Mouse (Mus musculus): ENCODE data around the gene Hif1an. TPM values are rescaled to one million over a fixed set of nuclear protein-coding genes. Genes with fewer than 3 reads are reported as not detected.
A peak's percentile ranks its signal among the peaks of the same experiment; 100 is the strongest.

Hif1an gene
- polyA plus RNA-seq (2012; rRNA removed), result 5.7 and 6.6 TPM in 2 replicates
- 6.5 and 7.2 TPM in 2 replicates for polyA plus RNA-seq (2014; fragmentation: Nextera tagmentation; extraction: Ambion mirVana)

GRCm38 (mm10) chr19:44562652-44563206, at the start of gene Hif1an:
TSS of gene Hif1an (plus strand) at chr19:44562850.
- peaks cover 5 to 10% of the 10 kb centered on the region in 2 experiments; a peak in 3 of 4 replicates for H3K4me1 ChIP-seq (replicated peaks; ENCODE audit: control insufficient read depth in 2 of 2, insufficient read depth in 2 of 2, low read length in 1 of 2)
- H3K4me3 ChIP-seq (ENCODE audit: insufficient read depth in 1 of 2, low read depth in 2 of 2, low read length in 2 of 2), result peak within 1 kb of the TSS; percentile 54 to 98
- DNase-seq (ENCODE audit: low read depth in 3 of 3, low spot score in 3 of 3), result peak; percentile 93 to 95 (median 93)
- peak within 1 kb of the TSS; percentile 27 for H3K9ac ChIP-seq (replicated peaks)
- peak within 1 kb of the TSS; percentile 5; the same call in 1 of the 2 replicates for H3K27ac ChIP-seq
- H3K36me3 ChIP-seq (replicated peaks; ENCODE audit: control insufficient read depth, insufficient read depth, low read depth), result peaks cover 14% of the 10 kb centered on the region
- peak; percentile 99 for ATAC-seq (ENCODE audit: insufficient read depth)
- no peaks in the 10 kb centered on the region for H3K9me3 ChIP-seq (ENCODE audit: control insufficient read depth, low read length)
- peak within 1 kb of the TSS; percentile 85 for H3K4me2 ChIP-seq (ENCODE audit: low read depth)
- WGBS (ENCODE audit: insufficient replicate concordance), result under 1% methylated on average over 33 of the region's 33 CpGs
- peak; percentile 98 for TF ChIP-seq CTCF (IDR thresholded peaks at IDR 0.05; ENCODE audit: low read depth)
- no peak; the same call in 1 of the 2 replicates for TF ChIP-seq EP300 (IDR thresholded peaks at IDR 0.05; ENCODE audit: low read depth)
- no peaks in the 10 kb centered on the region for H3K27me3 ChIP-seq (ENCODE audit: control insufficient read depth, insufficient read depth, low read length)

GRCm38 (mm10) chr19:44513054-44513833, 49.4 kb upstream of the Hif1an start:
- Histone ChIP-seq H3K4me3 (ENCODE audit: insufficient read depth in 1 of 2, low read depth in 2 of 2, low read length in 2 of 2) (no peak overlapping the region), H3K27ac (no peak overlapping the region), H3K9ac (replicated peaks) (no peak overlapping the region), H3K4me2 (ENCODE audit: low read depth) (no peak overlapping the region), H3K27me3 (ENCODE audit: control insufficient read depth, insufficient read depth, low read length) (peaks cover 62% of the 10 kb centered on the region), H3K9me3 (ENCODE audit: control insufficient read depth, low read length) (no peaks in the 10 kb centered on the region), H3K36me3 (replicated peaks; ENCODE audit: control insufficient read depth, insufficient read depth, low read depth) (no peaks in the 10 kb centered on the region), H3K4me1 (replicated peaks; ENCODE audit: control insufficient read depth in 2 of 2, insufficient read depth in 2 of 2, low read length in 1 of 2) (no peaks in the 10 kb centered on the region)
- no peak for DNase-seq (ENCODE audit: low read depth in 3 of 3, low spot score in 3 of 3)
- TF ChIP-seq EP300 (IDR thresholded peaks at IDR 0.05; ENCODE audit: low read depth), result no peak
- no peak for TF ChIP-seq CTCF (IDR thresholded peaks at IDR 0.05; ENCODE audit: low read depth)
- ATAC-seq (ENCODE audit: insufficient read depth), result no peak
- 25% methylated on average over 11 of the region's 11 CpGs for WGBS (ENCODE audit: insufficient replicate concordance)

DNA sequence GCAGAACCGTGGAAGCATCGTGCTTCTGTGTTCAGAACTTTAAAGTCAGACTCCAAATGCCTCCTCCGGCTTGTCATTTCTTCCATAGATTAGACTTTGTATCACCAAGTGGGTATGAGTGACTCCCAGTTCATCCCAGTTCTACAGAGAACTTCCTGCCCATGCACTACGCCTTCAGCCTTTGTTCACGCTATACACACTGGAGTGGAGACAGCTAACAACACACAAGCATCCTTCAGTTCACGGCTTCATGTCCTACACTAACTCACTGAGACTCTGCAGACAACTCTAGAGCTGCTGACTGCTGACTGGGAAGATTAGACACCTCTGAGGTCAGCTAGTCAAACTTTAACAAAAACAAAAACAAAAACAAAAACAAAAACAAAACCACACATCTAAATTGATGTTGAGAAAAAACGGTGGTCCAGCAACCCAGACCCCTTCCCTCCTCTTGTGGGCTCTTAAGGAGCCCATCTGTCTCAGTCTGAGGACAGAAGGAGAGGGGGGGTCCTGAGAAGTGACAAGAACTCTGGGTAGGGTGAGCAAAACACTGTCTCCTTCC, 48.6 kb upstream of the Hif1an start:
- no peak for ATAC-seq (ENCODE audit: insufficient read depth)
- H3K27me3 ChIP-seq (ENCODE audit: control insufficient read depth, insufficient read depth, low read length), result peaks cover 58% of the 10 kb centered on the region
- WGBS (ENCODE audit: insufficient replicate concordance), result 19% methylated on average over 7 of the region's 7 CpGs
- H3K27ac ChIP-seq, result no peak overlapping the region
- no peak for DNase-seq (ENCODE audit: low read depth in 3 of 3, low spot score in 3 of 3)
- no peaks in the 10 kb centered on the region for H3K9me3 ChIP-seq (ENCODE audit: control insufficient read depth, low read length)
- no peaks in the 10 kb centered on the region for H3K36me3 ChIP-seq (replicated peaks; ENCODE audit: control insufficient read depth, insufficient read depth, low read depth)
- no peaks in the 10 kb centered on the region for H3K4me1 ChIP-seq (replicated peaks; ENCODE audit: control insufficient read depth in 2 of 2, insufficient read depth in 2 of 2, low read length in 1 of 2)
- no peak overlapping the region for H3K9ac ChIP-seq (replicated peaks)
- H3K4me3 ChIP-seq (ENCODE audit: insufficient read depth in 1 of 2, low read depth in 2 of 2, low read length in 2 of 2), result no peak overlapping the region
- TF ChIP-seq EP300 (IDR thresholded peaks at IDR 0.05; ENCODE audit: low read depth) (no peak), CTCF (IDR thresholded peaks at IDR 0.05; ENCODE audit: low read depth) (no peak)
- H3K4me2 ChIP-seq (ENCODE audit: low read depth), result no peak overlapping the region

DNA sequence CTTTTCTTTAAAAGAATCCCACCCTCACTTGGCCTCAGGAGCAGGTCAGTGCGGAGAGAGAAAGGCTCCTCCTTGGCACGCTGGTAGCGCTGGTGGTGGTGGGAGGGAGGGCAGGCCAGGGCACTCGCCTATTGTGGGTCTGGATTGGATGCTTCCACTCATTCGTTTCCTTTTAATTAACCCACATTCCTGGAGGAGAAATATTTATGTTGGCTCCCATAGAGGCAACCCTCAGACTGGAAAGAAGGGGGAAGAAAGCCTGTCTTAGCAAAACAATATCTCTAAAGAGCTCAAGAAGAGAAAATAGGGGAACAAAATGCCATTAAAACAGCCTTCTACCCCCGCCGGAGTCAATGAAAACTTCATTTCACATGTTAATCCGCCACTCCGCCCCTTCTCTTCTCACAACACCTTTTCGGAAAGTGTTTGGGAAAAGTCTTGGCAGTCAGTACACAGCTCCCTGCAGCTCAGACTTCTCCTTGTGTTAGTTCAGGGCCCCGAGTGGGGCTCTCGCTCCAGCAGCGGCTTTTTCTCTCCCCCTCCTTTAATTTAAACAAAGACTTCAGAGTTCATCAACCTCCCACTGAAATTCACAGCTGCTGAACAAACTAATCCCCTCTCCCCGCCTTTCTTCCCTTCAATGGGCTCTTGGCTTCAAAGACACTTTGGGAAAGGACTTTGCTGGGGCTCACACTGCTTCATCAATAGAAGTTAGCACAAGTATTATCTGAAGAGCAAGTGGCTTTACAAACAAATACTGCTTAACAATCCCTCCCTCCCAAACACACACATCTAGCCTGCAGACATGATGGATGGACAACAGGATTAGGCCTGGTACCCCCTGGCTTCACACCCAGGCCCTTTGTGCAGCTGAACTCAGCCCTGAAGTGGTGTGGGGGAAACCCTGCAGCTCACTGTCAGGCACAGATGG, 47.9 kb upstream of the Hif1an start:
- peaks cover 52% of the 10 kb centered on the region for H3K27me3 ChIP-seq (ENCODE audit: control insufficient read depth, insufficient read depth, low read length)
- H3K9me3 ChIP-seq (ENCODE audit: control insufficient read depth, low read length), result no peaks in the 10 kb centered on the region
- no peak overlapping the region for H3K9ac ChIP-seq (replicated peaks)
- DNase-seq (ENCODE audit: low read depth in 3 of 3, low spot score in 3 of 3), result no peak
- H3K4me2 ChIP-seq (ENCODE audit: low read depth), result no peak overlapping the region
- no peaks in the 10 kb centered on the region for H3K36me3 ChIP-seq (replicated peaks; ENCODE audit: control insufficient read depth, insufficient read depth, low read depth)
- WGBS (ENCODE audit: insufficient replicate concordance), result 23% methylated on average over 14 of the region's 14 CpGs
- H3K4me3 ChIP-seq (ENCODE audit: insufficient read depth in 1 of 2, low read depth in 2 of 2, low read length in 2 of 2), result no peak overlapping the region
- ATAC-seq (ENCODE audit: insufficient read depth), result no peak
- H3K27ac ChIP-seq, result no peak overlapping the region
- no peaks in the 10 kb centered on the region for H3K4me1 ChIP-seq (replicated peaks; ENCODE audit: control insufficient read depth in 2 of 2, insufficient read depth in 2 of 2, low read length in 1 of 2)
- TF ChIP-seq CTCF (IDR thresholded peaks at IDR 0.05; ENCODE audit: low read depth), result no peak
- TF ChIP-seq EP300 (IDR thresholded peaks at IDR 0.05; ENCODE audit: low read depth), result no peak
